Mouse (Mus musculus): Measurements from ENCODE around the gene Zfyve28.

GRCm38 (mm10) chr5:34177091-34177490 lies 111.2 kb downstream of the Zfyve28 start:
- no peak for TF ChIP-seq CTCF (IDR thresholded peaks at IDR 0.05; ENCODE audit: low read depth, low read length)
- no peak for TF ChIP-seq POLR2A (IDR thresholded peaks at IDR 0.05; ENCODE audit: extremely low read depth, insufficient read depth, low read length)
